Mouse (Mus musculus): ENCODE results near the gene Reln. TPM values are rescaled to one million over a fixed set of nuclear protein-coding genes. Genes with fewer than 3 reads are reported as not detected.

Gene Reln
- total and polyA plus RNA-seq, 2 experiments from 2014 or later = 25.3 to 189 TPM

GRCm38 (mm10) chr5:21936627-21937026 lies 407.9 kb downstream of the Reln start:
- ATAC-seq (ENCODE audit: low FRiP score) = no peak
- Histone ChIP-seq H3K27me3 (ENCODE audit: insufficient read depth, low read length) (no peaks in the 10 kb centered on the region), H3K4me2 (ENCODE audit: low read depth, low read length, poor library complexity, severe bottlenecking) (no peak overlapping the region), H3K27ac (ENCODE audit: low read depth, low read length) (0 out of 2 replicates have a peak overlapping the region, but pooled peaks have one; percentile 12), H3K36me3 (ENCODE audit: insufficient read depth, low read length) (no peaks in the 10 kb centered on the region), H3K4me1 (ENCODE audit: insufficient read depth, low read length) (no peaks in the 10 kb centered on the region), H3K9me3 (ENCODE audit: low read length) (no peaks in the 10 kb centered on the region), H3K4me3 (ENCODE audit: low read depth, low read length) (no peak overlapping the region), H3K9ac (replicated peaks; ENCODE audit: low read length, poor library complexity, severe bottlenecking) (no peak overlapping the region)
- WGBS = 83% methylated on average over 2 of the region's 2 CpGs
- no peak for TF ChIP-seq CTCF (IDR thresholded peaks at IDR 0.05)
- DNase-seq (ENCODE audit: low spot score) = no peak

DNA sequence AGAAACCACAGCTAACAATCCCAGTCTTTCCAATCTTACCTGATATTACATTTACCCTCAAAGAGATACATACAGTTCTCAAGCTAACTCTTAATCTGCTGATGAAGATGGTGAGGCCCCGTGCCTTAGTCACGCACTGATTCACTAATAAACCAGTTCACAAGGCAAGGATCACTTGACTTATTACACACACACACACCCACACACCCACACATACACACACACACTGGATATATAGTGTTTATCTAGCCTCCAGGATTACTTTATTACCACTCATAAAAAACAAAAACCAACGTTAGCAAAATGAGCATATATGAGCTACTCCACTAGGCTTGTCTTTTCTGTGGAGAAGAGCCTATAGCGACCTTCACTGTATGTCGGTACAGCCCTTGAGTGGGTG lies 408.4 kb downstream of the Reln start:
- Histone ChIP-seq H3K4me2 (ENCODE audit: low read depth, low read length, poor library complexity, severe bottlenecking) (no peak overlapping the region), H3K9ac (replicated peaks; ENCODE audit: low read length, poor library complexity, severe bottlenecking) (no peak overlapping the region), H3K36me3 (ENCODE audit: insufficient read depth, low read length) (no peaks in the 10 kb centered on the region), H3K27me3 (ENCODE audit: insufficient read depth, low read length) (no peaks in the 10 kb centered on the region), H3K27ac (ENCODE audit: low read depth, low read length) (0 out of 2 replicates have a peak overlapping the region, but pooled peaks have one; percentile 12), H3K4me1 (ENCODE audit: insufficient read depth, low read length) (no peaks in the 10 kb centered on the region), H3K4me3 (ENCODE audit: low read depth, low read length) (no peak overlapping the region), H3K9me3 (ENCODE audit: low read length) (no peaks in the 10 kb centered on the region)
- WGBS = 92% methylated on average over 5 of the region's 5 CpGs
- no peak for DNase-seq (ENCODE audit: low spot score)
- no peak for ATAC-seq (ENCODE audit: low FRiP score)
- TF ChIP-seq CTCF (IDR thresholded peaks at IDR 0.05) = no peak

GRCm38 (mm10) chr5:21934811-21935396 lies 409.6 kb downstream of the Reln start:
- Histone ChIP-seq H3K27ac (ENCODE audit: low read depth, low read length) (no peak overlapping the region), H3K4me1 (ENCODE audit: insufficient read depth, low read length) (no peaks in the 10 kb centered on the region), H3K4me3 (ENCODE audit: low read depth, low read length) (no peak overlapping the region), H3K9ac (replicated peaks; ENCODE audit: low read length, poor library complexity, severe bottlenecking) (no peak overlapping the region), H3K36me3 (ENCODE audit: insufficient read depth, low read length) (no peaks in the 10 kb centered on the region), H3K4me2 (ENCODE audit: low read depth, low read length, poor library complexity, severe bottlenecking) (no peak overlapping the region), H3K9me3 (ENCODE audit: low read length) (no peaks in the 10 kb centered on the region), H3K27me3 (ENCODE audit: insufficient read depth, low read length) (no peaks in the 10 kb centered on the region)
- TF ChIP-seq CTCF (IDR thresholded peaks at IDR 0.05) = no peak; the same call in 1 of the 2 replicates
- no peak for DNase-seq (ENCODE audit: low spot score)
- ATAC-seq (ENCODE audit: low FRiP score) = no peak
- 64% methylated on average over 13 of the region's 13 CpGs for WGBS

- Histone ChIP-seq H3K27ac (ENCODE audit: low read depth, low read length) (no peak overlapping the region), H3K4me1 (ENCODE audit: insufficient read depth, low read length) (no peaks in the 10 kb centered on the region), H3K4me2 (ENCODE audit: low read depth, low read length, poor library complexity, severe bottlenecking) (no peak overlapping the region), H3K27me3 (ENCODE audit: insufficient read depth, low read length) (no peaks in the 10 kb centered on the region), H3K36me3 (ENCODE audit: insufficient read depth, low read length) (no peaks in the 10 kb centered on the region), H3K9ac (replicated peaks; ENCODE audit: low read length, poor library complexity, severe bottlenecking) (no peak overlapping the region), H3K9me3 (ENCODE audit: low read length) (no peaks in the 10 kb centered on the region), H3K4me3 (ENCODE audit: low read depth, low read length) (no peak overlapping the region)
- 80% methylated on average over 4 of the region's 4 CpGs for WGBS
- TF ChIP-seq CTCF (IDR thresholded peaks at IDR 0.05) = no peak
- peak; percentile 10 for DNase-seq (ENCODE audit: low spot score)
- no peak for ATAC-seq (ENCODE audit: low FRiP score)
Observed at GRCm38 (mm10) chr5:21934173-21934698, 410.3 kb downstream of the Reln start.

DNA sequence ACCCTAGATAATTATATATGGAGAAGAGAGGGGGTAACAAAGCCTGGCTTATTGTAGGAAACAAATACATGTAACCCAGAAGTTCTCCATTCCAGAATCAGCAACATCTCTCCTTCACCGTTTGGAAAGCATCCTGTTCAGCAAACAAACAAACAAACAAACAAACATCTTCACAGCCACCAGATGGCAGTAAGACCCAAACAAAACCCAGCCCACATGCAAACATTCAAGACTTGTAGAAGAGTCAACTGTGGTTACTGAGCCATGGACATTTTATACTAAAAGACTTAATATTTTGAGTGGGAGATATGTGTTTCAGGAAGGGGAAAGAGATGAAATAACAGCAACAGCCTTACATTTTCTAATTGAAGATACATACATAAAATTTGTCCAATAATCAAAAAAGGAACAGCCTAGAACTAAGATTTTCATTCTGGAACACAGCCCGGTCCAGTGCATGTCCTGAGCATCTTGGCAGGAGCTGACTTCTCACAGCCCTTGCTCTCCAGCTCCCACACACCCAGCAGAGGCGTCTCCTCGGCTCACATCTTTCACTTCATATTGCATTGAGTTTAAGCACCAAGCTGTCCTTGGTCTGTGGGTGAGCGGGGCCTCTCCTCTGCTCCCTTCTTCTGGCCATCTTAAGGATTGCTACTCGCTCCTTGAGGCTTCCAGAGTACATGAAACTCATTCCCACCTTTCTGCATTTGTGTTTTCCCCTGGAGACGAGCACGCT lies 411.0 kb downstream of the Reln start:
- peak; percentile 76 for DNase-seq (ENCODE audit: low spot score)
- no peak overlapping the region for H3K27ac ChIP-seq (ENCODE audit: low read depth, low read length)

GRCm38 (mm10) chr5:21931151-21931550 lies 413.4 kb downstream of the Reln start:
- no peaks in the 10 kb centered on the region for H3K36me3 ChIP-seq (ENCODE audit: insufficient read depth, low read length)
- H3K27ac ChIP-seq (ENCODE audit: low read depth, low read length) = no peak overlapping the region
- no peak overlapping the region for H3K4me2 ChIP-seq (ENCODE audit: low read depth, low read length, poor library complexity, severe bottlenecking)
- WGBS = 77% methylated on average over 4 of the region's 4 CpGs
- no peak overlapping the region for H3K9ac ChIP-seq (replicated peaks; ENCODE audit: low read length, poor library complexity, severe bottlenecking)
- H3K4me1 ChIP-seq (ENCODE audit: insufficient read depth, low read length) = no peaks in the 10 kb centered on the region
- ATAC-seq (ENCODE audit: low FRiP score) (no peak), DNase-seq (ENCODE audit: low spot score) (no peak)
- H3K27me3 ChIP-seq (ENCODE audit: insufficient read depth, low read length) = no peaks in the 10 kb centered on the region
- TF ChIP-seq CTCF (IDR thresholded peaks at IDR 0.05) = no peak
- H3K9me3 ChIP-seq (ENCODE audit: low read length) = no peaks in the 10 kb centered on the region
- no peak overlapping the region for H3K4me3 ChIP-seq (ENCODE audit: low read depth, low read length)

More for the DNA sequence above, 411.0 kb downstream of the Reln start:
- H3K4me3 ChIP-seq (ENCODE audit: low read depth, low read length) = no peak overlapping the region
- ATAC-seq (ENCODE audit: low FRiP score) = no peak
- H3K9me3 ChIP-seq (ENCODE audit: low read length) = no peaks in the 10 kb centered on the region
- H3K4me2 ChIP-seq (ENCODE audit: low read depth, low read length, poor library complexity, severe bottlenecking) = no peak overlapping the region
- TF ChIP-seq CTCF (IDR thresholded peaks at IDR 0.05) = peak; percentile 85
- WGBS = 81% methylated on average over 8 of the region's 8 CpGs
- H3K27me3 ChIP-seq (ENCODE audit: insufficient read depth, low read length) = no peaks in the 10 kb centered on the region
- H3K9ac ChIP-seq (replicated peaks; ENCODE audit: low read length, poor library complexity, severe bottlenecking) = no peak overlapping the region
- no peaks in the 10 kb centered on the region for H3K4me1 ChIP-seq (ENCODE audit: insufficient read depth, low read length)
- no peaks in the 10 kb centered on the region for H3K36me3 ChIP-seq (ENCODE audit: insufficient read depth, low read length)
